Mouse (Mus musculus): ENCODE results near the gene Sesn3. TPM values are rescaled to one million over a fixed set of nuclear protein-coding genes. Genes with fewer than 3 reads are reported as not detected.

Gene Sesn3
- polyA plus RNA-seq, 1 experiment from 2014 or later = 12.9 TPM

DNA sequence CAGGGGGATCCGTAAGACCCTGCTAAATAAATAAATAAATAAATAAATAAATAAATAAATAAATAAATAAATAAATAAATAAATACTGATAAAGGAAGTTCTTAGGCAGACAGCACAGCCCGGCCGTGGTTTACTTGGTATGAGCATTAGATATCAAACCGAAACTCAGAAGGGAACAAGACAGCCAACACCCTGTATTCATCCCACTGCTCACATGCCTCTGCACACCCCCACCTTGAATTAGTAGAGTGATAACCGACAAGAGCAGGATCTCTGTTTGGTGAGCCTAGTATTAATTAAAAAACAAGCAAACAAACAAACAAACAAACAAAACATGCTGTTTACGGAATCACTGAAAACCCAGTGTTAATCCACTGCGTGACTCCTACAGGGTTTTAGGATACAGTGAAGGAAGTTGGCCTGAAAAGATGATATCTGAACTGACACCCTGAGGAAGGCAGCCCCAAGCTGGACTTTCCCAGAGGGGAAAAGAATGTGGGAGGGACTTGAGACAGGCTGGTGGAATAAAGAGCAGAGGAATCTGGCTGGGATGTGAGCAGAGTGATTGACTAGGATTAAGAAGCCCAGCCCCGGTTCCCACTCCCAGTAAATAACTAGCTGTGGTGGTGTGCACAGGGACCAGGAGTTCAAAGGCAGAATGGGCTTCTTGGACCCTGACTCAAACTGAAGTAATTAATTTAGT is 106.6 kb downstream of the Sesn3 start, which contains the start of gene Endod1:
Endod1 (minus strand) TSS at position 155 of the 703 bp plus-strand sequence.
- Histone ChIP-seq H3K9ac (ENCODE audit: low read depth, low read length) (peak within 1 kb of the TSS; percentile 81), H3K4me2 (ENCODE audit: low read length) (peak within 1 kb of the TSS; percentile 94), H3K27me3 (ENCODE audit: insufficient read depth, low read length) (no peaks in the 10 kb centered on the region), H3K27ac (peak within 1 kb of the TSS; percentile 84), H3K4me3 (replicated peaks; ENCODE audit: low read depth, low read length) (peak within 1 kb of the TSS; percentile 69), H3K9me3 (replicated peaks; ENCODE audit: low read length) (no peaks in the 10 kb centered on the region), H3K36me3 (ENCODE audit: insufficient read depth, low read length) (no peaks in the 10 kb centered on the region), H3K4me1 (replicated peaks; ENCODE audit: insufficient read depth, low read length) (no peaks in the 10 kb centered on the region; the same call in 1 of the 2 replicates)
- ATAC-seq (replicated peaks; ENCODE audit: low FRiP score, low read depth) (peak; percentile 42; the same call in 1 of the 2 replicates), DNase-seq (ENCODE audit: low spot score) (peak; percentile 82)
- no peak for TF ChIP-seq CTCF (IDR thresholded peaks at IDR 0.05; ENCODE audit: low read depth)
- 8% methylated on average over 8 of the region's 8 CpGs for WGBS

DNA sequence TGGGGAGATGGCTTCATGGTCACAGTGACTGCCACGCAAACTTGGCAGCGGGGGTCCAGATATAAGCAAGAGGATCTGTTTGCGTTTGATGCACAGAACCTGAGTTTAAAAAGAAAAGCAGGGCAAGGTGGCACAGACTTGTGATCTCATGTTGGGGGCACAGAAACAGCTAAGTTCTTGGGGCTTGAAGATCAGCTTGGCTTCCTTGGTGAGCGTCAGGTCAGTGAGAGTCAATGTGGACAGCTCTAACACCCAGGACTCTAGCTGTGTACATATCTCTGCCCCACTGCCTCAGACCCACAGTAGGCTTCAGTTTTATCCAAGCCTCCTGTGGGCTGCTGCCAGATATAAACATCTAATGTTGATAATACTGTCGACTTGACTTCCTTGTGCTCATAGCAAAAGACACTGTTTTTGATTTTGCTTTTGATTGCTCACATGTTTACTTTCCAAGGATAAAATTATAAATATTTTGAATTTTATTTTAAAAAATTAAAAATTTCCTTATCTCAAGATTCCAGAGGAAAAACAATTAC is 107.5 kb downstream of the Sesn3 start:
- H3K36me3 ChIP-seq (ENCODE audit: insufficient read depth, low read length) = no peaks in the 10 kb centered on the region
- H3K9me3 ChIP-seq (replicated peaks; ENCODE audit: low read length) = no peaks in the 10 kb centered on the region
- 76% methylated on average over 5 of the region's 5 CpGs for WGBS
- no peak overlapping the region for H3K9ac ChIP-seq (ENCODE audit: low read depth, low read length)
- no peak for TF ChIP-seq CTCF (IDR thresholded peaks at IDR 0.05; ENCODE audit: low read depth)
- peak overlapping the region; percentile 94; the same call in 1 of the 2 replicates for H3K4me2 ChIP-seq (ENCODE audit: low read length)
- H3K27ac ChIP-seq = no peak overlapping the region; the same call in 1 of the 2 replicates
- DNase-seq (ENCODE audit: low spot score) (no peak), ATAC-seq (replicated peaks; ENCODE audit: low FRiP score, low read depth) (no peak)
- no peaks in the 10 kb centered on the region for H3K27me3 ChIP-seq (ENCODE audit: insufficient read depth, low read length)
- H3K4me3 ChIP-seq (replicated peaks; ENCODE audit: low read depth, low read length) = no peak overlapping the region
- no peaks in the 10 kb centered on the region; the same call in 1 of the 2 replicates for H3K4me1 ChIP-seq (replicated peaks; ENCODE audit: insufficient read depth, low read length)

Other genes starting within 250 kb of the Sesn3 start
- 18.3 and 19.3 TPM in 2 replicates for gene Endod1, start 106.4 kb downstream of the Sesn3 start, polyA plus RNA-seq (2015; fragmentation: Nextera tagmentation; extraction: Ambion mirVana)
- gene Kdm4d, start 225.4 kb downstream of the Sesn3 start, polyA plus RNA-seq (2015; fragmentation: Nextera tagmentation; extraction: Ambion mirVana) = 0.18 and 0.22 TPM in 2 replicates
- gene Cwc15, start 225.6 kb downstream of the Sesn3 start, polyA plus RNA-seq (2015; fragmentation: Nextera tagmentation; extraction: Ambion mirVana) = 155 and 171 TPM in 2 replicates